Mouse (Mus musculus) heart, embryonic 14.5 days (tissue): Measurements from ENCODE around the gene Erich2. TPM values are rescaled to one million over a fixed set of nuclear protein-coding genes. Genes with fewer than 3 reads are reported as not detected.
A peak's percentile ranks its signal among the peaks of the same experiment; 100 is the strongest.

Source experiments
- ATAC-seq: fragments of 200-750 bp; cut with Nextera tagmentation; 2 replicates; pipeline ENCODE4 v1.8.0; 2017; ENCODE audit warnings: low read depth, moderate TSS enrichment; ENCODE audit not compliant: insufficient number of reproducible peaks, insufficient read depth, low FRiP score
- H3K27ac ChIP-seq, 2 experiments: fragments of 200-500 bp in 1 of 2; fragments of 300-500 bp in 1 of 2; sonication (generic) in 1 of 2; replicated peaks in 1 of 2; 2 replicates each; pipeline ENCODE4 v1.5.1; 2012 to 2014; ENCODE audit warnings: low read depth in 2 of 2, low read length in 2 of 2, control low read depth in 1 of 2, mild to moderate bottlenecking in 1 of 2, mixed read lengths in 1 of 2; ENCODE audit not compliant: control insufficient read depth in 1 of 2, insufficient read depth in 1 of 2
- H3K27me3 ChIP-seq: fragments of 300-500 bp; sonication (generic); 2 replicates; pipeline ENCODE4 v1.6.1; 2014; ENCODE audit warnings: mild to moderate bottlenecking, low read length, control low read depth; ENCODE audit not compliant: control insufficient read depth, insufficient read depth
- H3K36me3 ChIP-seq: fragments of 300-500 bp; sonication (generic); 2 replicates; pipeline ENCODE4 v1.6.1; 2014; ENCODE audit warnings: mild to moderate bottlenecking, control low read depth, low read length, mixed read lengths; ENCODE audit not compliant: control insufficient read depth, insufficient read depth
- H3K4me1 ChIP-seq, 2 experiments: fragments of 200-500 bp in 1 of 2; fragments of 300-500 bp in 1 of 2; sonication (generic) in 1 of 2; 2 replicates each; pipeline ENCODE4 v1.6.1; 2012 to 2014; ENCODE audit warnings: low read length in 2 of 2, control low read depth in 1 of 2, mixed read lengths in 1 of 2; ENCODE audit not compliant: control insufficient read depth in 2 of 2, insufficient read depth in 2 of 2
- H3K4me2 ChIP-seq: fragments of 300-500 bp; sonication (generic); 2 replicates; pipeline ENCODE4 v1.6.1; 2014; ENCODE audit warnings: mild to moderate bottlenecking, low read length
- H3K4me3 ChIP-seq, 2 experiments: fragments of 200-500 bp in 1 of 2; fragments of 300-500 bp in 1 of 2; sonication (generic) in 1 of 2; 2 replicates each; pipeline ENCODE4 v1.5.1; 2012 to 2014; ENCODE audit warnings: low read length in 2 of 2, mild to moderate bottlenecking in 2 of 2, control low read depth in 1 of 2, low read depth in 1 of 2, moderate library complexity in 1 of 2; ENCODE audit not compliant: control insufficient read depth in 1 of 2, insufficient read depth in 1 of 2
- H3K9ac ChIP-seq: fragments of 300-500 bp; sonication (generic); 2 replicates; pipeline ENCODE4 v1.6.1; 2014; ENCODE audit warnings: mild to moderate bottlenecking, low read length
- H3K9me3 ChIP-seq: fragments of 300-500 bp; sonication (generic); 2 replicates; pipeline ENCODE4 v1.6.1; 2016; ENCODE audit warnings: low read length, control low read depth; ENCODE audit not compliant: control insufficient read depth
- WGBS: fragments of 180-500 bp; shearing (Covaris S2); extraction: QIAGEN DNeasy Blood & Tissue Kit; methylation state at CpG from one replicate; pipeline ENCODE4 v1.1.7; 2014; 5-methylcytosine and 5-hydroxymethylcytosine counted together
- polyA plus RNA-seq: library from polyadenylated mRNA; unstranded; fragments of >200 nt; fragmentation: Nextera tagmentation; extraction: Ambion mirVana; gene quantifications from 2 replicates; pipeline ENCODE4 v1.2.1, GENCODE M21; 2014

Erich2 gene
- 0.36 and 1.0 TPM in 2 replicates for polyA plus RNA-seq

DNA sequence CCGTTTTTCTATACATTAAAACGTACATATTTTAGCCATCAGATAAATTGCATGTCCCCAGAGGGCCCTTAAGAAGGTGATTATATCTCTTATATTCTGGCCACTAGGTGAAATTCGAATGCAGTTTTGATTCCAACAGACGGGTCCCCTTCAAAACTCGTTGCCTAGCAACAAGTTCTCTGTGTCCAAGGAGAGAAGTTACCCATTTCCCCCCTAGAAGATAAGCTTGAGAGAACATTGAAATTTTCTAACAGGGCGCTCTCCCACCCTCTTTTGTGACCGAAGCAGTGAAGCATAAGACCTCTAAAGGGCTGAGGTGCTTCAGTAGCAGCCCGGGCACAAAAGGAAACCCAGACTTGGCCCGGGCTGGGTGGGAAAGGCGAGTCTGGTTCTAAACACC, at the start of gene Erich2:
Erich2 (plus strand) TSS at position 324 of the 400 bp plus-strand sequence.
- H3K9ac ChIP-seq, result peak within 1 kb of the TSS; percentile 61
- no peaks in the 10 kb centered on the region for H3K36me3 ChIP-seq
- no peaks in the 10 kb centered on the region; the same call in 1 of the 2 replicates for H3K27me3 ChIP-seq
- no peak within 1 kb of the TSS for H3K27ac ChIP-seq
- H3K4me3 ChIP-seq, result peak within 1 kb of the TSS; percentile 58 to 61
- H3K9me3 ChIP-seq, result no peaks in the 10 kb centered on the region
- no peak for ATAC-seq
- H3K4me2 ChIP-seq, result peak within 1 kb of the TSS; percentile 89
- WGBS, result 22% methylated on average over 10 of the region's 10 CpGs
- H3K4me1 ChIP-seq, result peaks cover 0 to 4% of the 10 kb centered on the region in 2 experiments; a peak in 2 of 4 replicates

DNA sequence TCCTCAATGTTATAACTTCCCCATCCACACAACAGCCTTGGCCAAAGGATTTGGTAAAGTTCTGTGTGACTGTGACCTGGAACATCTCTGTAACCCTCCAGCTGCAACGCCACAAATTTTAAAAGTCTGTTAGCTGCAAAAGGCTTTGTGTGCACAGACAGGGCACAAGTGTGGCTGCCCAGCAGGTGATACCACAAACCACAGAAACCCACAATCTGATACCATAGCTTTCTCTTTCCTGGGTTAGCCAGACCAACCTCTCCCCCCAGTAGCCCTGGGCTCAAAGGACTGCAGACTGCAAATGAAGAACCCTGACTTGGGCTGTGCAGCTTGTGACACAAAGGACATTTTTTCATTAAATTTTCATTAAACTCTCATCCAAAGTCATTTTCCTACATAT, 45.0 kb upstream of the Erich2 start:
- ATAC-seq, result no peak
- Histone ChIP-seq H3K4me2 (no peak overlapping the region), H3K9me3 (no peaks in the 10 kb centered on the region), H3K4me1 (no peaks in the 10 kb centered on the region), H3K4me3 (no peak overlapping the region), H3K9ac (no peak overlapping the region), H3K36me3 (no peaks in the 10 kb centered on the region), H3K27ac (no peak overlapping the region), H3K27me3 (peaks cover 25% of the 10 kb centered on the region; the same call in 1 of the 2 replicates)
- WGBS, result 88% methylated on average over 1 of the region's 1 CpGs

DNA sequence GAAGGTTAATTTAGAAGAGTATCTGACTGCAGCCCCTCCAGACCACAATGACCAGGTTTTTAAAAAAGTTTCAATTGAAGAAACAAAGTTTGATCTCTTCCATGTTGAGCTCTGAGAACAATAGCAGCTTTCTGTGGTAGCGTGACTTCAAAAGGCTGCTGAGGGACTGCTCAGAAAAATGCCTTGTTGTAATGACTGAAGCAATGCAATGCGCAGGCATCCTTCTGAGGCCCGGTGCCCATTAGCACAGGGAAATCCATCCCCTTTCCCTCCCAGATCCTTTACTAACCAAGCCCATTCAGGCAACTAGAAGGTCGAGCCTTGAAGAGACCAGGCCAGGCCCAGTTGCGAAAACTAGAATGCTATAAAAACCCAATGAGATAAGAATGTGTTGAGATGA, 37.5 kb upstream of the Erich2 start:
- no peak overlapping the region for H3K27ac ChIP-seq
- H3K4me2 ChIP-seq, result no peak overlapping the region
- no peaks in the 10 kb centered on the region for H3K36me3 ChIP-seq
- peaks cover 11 to 34% of the 10 kb centered on the region in 2 experiments for H3K4me1 ChIP-seq
- H3K9me3 ChIP-seq, result no peaks in the 10 kb centered on the region
- H3K4me3 ChIP-seq, result no peak overlapping the region
- no peak for ATAC-seq
- no peak overlapping the region for H3K9ac ChIP-seq
- 32% methylated on average over 5 of the region's 5 CpGs for WGBS
- peaks cover 79% of the 10 kb centered on the region for H3K27me3 ChIP-seq

GRCm38 (mm10) chr2:70471861-70472620, 36.6 kb upstream of the Erich2 start:
- peak overlapping the region; percentile 80 for H3K4me2 ChIP-seq
- ATAC-seq, result no peak

GRCm38 (mm10) chr2:70497715-70498318, 10.8 kb upstream of the Erich2 start:
- 0 out of 2 replicates have a peak overlapping the region, but pooled peaks have one; percentile 12 for H3K4me2 ChIP-seq
- H3K27me3 ChIP-seq, result 0 out of 2 replicates have a peak, but pooled peaks cover 16% of the 10 kb centered on the region
- H3K9me3 ChIP-seq, result no peaks in the 10 kb centered on the region
- H3K4me1 ChIP-seq, result no peaks in the 10 kb centered on the region
- ATAC-seq, result no peak
- H3K27ac ChIP-seq, result peak overlapping the region; percentile 10 to 23; a peak in 1 of 4 replicates
- H3K36me3 ChIP-seq, result no peaks in the 10 kb centered on the region
- 15% methylated on average over 13 of the region's 13 CpGs for WGBS
- no peak overlapping the region for H3K4me3 ChIP-seq
- no peak overlapping the region for H3K9ac ChIP-seq

More at GRCm38 (mm10) chr2:70471861-70472620, 36.6 kb upstream of the Erich2 start:
- H3K9me3 ChIP-seq, result no peaks in the 10 kb centered on the region
- peak overlapping the region; percentile 30; the same call in 1 of the 2 replicates for H3K9ac ChIP-seq
- H3K36me3 ChIP-seq, result no peaks in the 10 kb centered on the region
- H3K27me3 ChIP-seq, result peaks cover 79% of the 10 kb centered on the region
- under 1% methylated on average over 48 of the region's 48 CpGs for WGBS
- H3K4me3 ChIP-seq, result peak overlapping the region; percentile 38 to 48
- H3K4me1 ChIP-seq, result peaks cover 11 to 39% of the 10 kb centered on the region in 2 experiments
- no peak overlapping the region for H3K27ac ChIP-seq

- H3K9ac ChIP-seq, result no peak overlapping the region
- no peaks in the 10 kb centered on the region for H3K9me3 ChIP-seq
- H3K4me3 ChIP-seq, result no peak overlapping the region
- H3K36me3 ChIP-seq, result no peaks in the 10 kb centered on the region
- WGBS, result 75% methylated on average over 10 of the region's 10 CpGs
- H3K4me1 ChIP-seq, result peaks cover 0 to under 1% of the 10 kb centered on the region in 2 experiments; a peak in 1 of 4 replicates
- H3K27ac ChIP-seq, result no peak overlapping the region
- H3K4me2 ChIP-seq, result no peak overlapping the region
- no peak for ATAC-seq
- H3K27me3 ChIP-seq, result peaks cover 10% of the 10 kb centered on the region; the same call in 1 of the 2 replicates
Observed at GRCm38 (mm10) chr2:70503436-70503835, 5.2 kb upstream of the Erich2 start.

DNA sequence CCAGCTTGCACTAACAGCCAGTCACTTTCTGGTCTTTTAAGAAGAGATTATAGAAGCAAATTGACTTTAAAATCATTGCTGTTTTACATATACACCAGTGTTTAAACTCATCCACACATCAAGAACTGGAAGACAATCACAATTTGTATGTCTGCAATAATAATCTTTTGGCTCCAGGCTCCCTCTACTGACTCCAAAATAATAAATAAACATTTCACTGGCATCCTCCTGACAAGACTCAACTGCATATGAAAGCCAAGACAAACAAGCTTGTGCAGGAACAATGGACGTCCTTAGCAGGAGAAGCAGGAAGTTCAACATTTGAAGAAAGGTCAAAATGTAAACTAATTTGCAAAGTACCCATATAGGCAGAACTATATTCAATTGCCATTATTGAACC, 3.4 kb upstream of the Erich2 start:
- Histone ChIP-seq H3K9me3 (no peaks in the 10 kb centered on the region), H3K27me3 (peaks cover 3% of the 10 kb centered on the region; the same call in 1 of the 2 replicates), H3K4me3 (no peak overlapping the region), H3K36me3 (no peaks in the 10 kb centered on the region), H3K9ac (no peak overlapping the region), H3K27ac (no peak overlapping the region), H3K4me1 (peaks cover 0 to 4% of the 10 kb centered on the region in 2 experiments; a peak in 2 of 4 replicates), H3K4me2 (no peak overlapping the region)
- no peak for ATAC-seq
- 27% methylated on average over 1 of the region's 1 CpGs for WGBS
